Mouse (Mus musculus) spleen, postnatal 10 days (tissue): Measurements from ENCODE around the gene Phf14.
"Not testable (repeated sequence)": the region's sequence is repeated elsewhere in the genome, so short reads cannot be mapped to it uniquely, and the experiment has no call there.

Experiments used
- DNase-seq, 2 experiments: peaks; one replicate each; pipeline ENCODE4 v3.0.0; 2021 to 2022; ENCODE audit warnings: low spot score in 2 of 2

Phf14 gene

DNA sequence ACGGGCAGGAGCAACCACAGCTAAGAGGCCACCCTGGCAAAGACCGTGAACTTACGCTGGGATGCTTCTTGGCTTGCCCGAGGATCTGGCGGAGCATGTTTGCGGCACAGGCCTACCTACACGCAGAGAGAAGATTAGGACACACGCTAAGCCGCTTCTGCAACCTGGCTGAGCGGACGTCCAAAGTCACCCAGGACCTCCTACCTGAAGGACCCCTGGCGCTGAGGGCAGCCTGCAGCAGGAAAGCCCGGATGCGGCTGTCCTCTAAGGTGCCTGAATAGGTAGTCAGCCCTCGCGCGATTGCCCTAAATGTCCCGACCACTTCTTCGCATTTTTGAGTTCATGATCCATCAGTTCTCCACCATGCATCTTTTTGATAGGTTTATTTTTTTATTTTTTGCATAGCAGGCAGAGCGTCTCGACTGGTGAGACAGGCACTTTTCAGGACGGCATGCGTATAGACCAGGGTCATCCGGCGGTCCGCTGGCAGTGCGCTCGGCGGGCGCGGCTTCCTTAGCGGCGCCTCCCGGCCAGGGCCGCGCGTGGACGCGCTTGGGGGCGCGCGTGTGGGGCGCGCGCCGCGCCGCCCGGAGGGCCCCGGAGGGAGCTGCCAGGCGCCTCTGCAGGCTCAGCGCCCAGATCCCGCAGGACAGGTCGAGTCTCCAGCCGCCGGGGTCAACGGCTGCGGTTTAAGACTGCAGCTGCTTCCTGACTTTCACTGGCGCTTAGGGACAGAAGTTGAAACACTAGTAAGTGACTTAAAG is at the start of gene Phf14, which contains the start of gene Ndufa4:
Gene Phf14, plus strand, starts transcription at position 541 of the 764 bp plus-strand sequence.
Gene Ndufa4, minus strand, starts transcription at position 229 of the 764 bp plus-strand sequence.
- peak; percentile 92 for DNase-seq

DNA sequence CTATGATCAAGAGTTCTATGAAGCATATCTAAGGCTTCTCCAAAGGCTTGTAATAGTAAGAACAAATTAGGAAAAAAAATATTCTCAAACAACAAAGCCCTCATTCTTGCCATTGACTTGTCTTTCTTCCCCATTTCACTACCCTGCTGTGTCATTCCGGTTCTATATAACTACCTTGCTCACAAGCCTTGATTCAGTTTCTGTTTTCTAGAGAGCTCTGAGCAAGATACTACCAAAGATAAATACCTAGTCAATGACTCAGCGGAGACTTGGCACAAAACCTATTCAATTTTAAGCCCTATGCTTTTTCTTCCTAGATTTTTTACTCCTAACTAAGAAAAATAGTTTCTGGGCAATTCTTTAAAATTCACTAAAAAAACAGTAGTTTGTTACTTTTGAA is 32.2 kb upstream of the Phf14 start:
- not testable (repeated sequence) for DNase-seq

DNA sequence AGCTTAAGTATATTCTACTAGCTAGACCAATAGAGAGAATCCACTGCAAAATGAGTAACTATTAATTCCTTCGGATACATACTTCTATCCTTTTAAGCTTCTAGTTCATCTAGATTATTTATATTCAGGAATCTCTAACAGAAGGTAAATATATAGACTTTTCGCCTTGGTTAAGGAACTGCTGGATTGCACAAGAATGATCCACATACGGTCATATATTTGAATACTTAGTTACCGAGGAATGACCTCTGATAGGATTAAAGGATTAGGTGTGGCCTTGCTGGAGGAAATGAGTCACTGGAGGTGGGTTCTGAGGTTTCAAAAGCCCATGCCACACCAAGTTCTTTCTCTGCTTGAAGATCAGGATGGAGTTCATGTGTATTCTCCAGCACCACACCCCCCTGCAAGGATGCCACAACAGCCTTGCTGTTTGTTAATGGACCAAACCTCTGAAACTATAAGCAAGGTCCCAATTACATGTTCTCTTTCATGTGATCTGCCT is 6.7 kb upstream of the Phf14 start:
- DNase-seq = no peak

DNA sequence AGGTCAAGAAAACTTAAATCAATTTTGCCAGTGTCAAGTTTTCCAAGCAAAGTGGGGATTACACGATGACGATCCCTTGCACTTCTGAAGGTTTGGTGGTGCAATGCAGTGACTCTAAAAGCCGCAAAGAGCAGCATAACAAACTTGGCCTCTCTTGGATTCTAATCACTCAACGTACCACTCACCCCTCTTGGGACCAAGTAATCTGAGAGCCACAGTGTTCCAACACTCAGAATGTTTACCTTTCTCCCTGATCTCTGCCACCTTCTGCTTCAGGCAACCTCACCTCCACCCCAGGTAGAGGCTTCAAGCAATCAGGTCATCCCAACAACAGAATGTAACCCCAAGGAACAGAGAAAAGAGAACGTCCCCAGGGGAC is 730 bp upstream of the Phf14 start:
- DNase-seq = no peak

DNA sequence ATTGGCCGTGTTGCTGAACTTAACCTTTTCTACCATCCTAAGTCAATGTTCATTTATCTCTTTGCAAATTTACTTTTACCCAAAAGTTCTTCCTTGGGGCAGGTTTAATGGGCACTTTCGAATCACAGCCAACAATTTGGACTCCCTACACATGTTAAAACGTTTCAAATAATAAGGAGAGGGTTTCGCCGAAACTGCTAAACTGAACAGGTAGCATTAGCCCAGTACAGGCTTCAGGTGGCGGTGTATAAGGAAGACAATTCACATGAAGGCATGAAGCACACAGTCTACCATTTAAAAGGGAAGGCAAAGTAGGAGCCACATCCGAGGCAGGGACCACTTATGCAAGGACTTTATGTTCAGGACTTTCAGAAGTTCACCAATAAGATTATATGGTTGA is 561 bp downstream of the Phf14 start:
- no peak for DNase-seq

DNA sequence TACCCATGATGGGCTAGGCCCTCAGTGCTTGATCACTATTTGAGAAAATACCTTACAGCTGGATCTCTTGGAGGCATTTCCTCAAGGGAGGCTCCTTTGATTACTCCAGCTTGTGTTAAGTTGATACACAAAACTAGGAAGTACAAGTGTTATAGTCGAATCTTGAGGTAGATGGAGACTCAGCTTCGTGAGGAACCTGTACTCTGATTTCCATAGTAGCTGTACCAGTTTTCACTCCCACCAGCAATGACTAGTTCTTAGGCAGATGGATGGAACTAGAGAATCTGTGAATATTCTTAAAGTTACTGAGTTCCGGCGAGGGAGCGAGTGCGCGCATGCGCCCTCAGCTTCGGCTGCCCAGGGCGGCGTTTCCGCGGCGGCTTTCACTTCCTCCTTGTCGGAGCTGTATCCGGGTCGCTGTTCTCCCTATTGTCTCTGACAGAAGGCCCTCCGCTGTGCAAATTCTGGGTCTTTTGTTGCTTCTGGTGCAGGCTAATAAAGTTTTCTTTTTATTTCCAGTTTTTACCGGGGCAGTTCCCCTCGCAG is 18.0 kb downstream of the Phf14 start:
- DNase-seq = peak; percentile 75 to 90

DNA sequence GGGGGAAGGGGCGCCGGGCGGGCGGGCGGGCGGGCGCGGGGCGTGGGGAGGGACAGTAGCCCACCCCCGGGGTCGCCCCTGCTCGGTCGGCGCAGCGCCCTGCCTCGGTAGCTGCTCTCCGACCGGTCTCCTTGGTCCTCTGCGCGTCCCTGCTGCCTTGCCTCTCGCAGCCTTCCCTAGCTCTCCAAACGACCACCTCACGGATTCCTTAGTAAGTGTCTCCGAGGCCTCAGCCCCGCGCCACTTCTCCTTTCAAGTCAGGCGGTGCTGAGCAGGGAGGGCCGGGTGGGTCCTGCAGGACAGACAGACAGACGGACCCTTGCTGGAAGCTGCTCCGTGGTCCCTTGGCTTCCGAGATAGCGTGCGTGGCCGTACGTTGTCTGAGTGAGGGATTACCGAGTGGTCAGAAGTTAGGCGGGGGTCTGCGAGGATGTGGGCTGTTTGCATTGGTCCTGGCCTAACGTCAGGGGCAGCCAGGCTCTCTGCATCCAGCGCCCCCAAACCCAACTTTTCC is 18.5 kb downstream of the Phf14 start:
- peak in 1 of 2 experiments; percentile 66 for DNase-seq

DNA sequence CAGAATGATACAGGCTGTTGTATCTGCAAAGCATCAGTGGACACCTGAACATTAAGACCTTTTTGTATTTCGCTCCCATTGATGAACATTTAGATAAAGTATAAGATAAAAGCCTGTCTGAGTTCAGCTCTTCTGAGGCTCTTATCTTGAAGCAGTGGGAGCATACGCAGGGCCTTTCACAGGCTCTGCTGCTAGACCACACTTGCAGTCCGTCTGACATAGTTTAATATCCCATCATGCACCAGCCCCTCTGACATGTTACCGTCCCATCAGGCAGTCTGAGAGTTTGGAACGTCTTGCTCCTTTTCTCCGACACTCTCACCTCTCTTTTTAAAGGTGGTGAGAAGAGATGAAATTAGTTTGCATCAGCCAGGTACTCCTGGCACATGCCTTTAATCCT is 19.9 kb downstream of the Phf14 start:
- no peak for DNase-seq

DNA sequence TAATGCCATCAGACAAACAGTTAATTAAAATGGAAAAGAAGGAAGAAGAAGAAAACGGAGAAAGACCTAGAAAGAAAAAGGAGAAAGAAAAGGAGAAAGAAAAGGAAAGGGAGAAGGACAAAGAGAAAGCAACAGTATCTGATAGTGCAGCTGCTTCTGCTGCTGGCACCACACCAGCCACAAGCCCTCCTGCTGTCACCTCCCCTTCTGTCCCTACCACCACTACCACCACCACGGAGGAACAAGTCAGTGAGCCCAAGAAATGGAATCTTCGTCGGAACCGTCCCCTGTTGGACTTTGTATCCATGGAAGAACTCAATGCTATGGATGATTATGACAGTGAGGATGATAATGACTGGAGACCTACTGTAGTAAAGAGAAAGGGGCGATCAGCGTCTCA is 25.8 kb downstream of the Phf14 start:
- no peak for DNase-seq

DNA sequence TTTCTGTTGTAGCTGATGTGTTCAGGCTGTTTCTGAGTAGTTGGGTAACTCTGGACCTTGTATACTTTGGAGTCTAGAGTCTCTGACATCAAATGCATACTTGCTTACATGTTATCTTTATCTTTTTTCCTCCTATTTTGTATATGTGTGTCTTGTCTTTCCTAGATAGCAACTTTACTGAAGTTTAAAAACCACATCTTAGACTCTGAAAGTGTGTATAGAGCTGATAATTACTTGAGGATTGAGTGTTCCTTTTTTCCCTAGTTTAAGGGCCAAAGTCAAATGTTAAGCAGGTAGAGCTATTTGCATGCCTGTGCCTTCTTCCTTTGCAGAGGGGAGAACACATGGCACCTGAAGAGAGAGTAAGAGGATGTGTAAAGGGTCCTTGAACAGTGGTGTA is 33.3 kb downstream of the Phf14 start:
- DNase-seq = no peak

DNA sequence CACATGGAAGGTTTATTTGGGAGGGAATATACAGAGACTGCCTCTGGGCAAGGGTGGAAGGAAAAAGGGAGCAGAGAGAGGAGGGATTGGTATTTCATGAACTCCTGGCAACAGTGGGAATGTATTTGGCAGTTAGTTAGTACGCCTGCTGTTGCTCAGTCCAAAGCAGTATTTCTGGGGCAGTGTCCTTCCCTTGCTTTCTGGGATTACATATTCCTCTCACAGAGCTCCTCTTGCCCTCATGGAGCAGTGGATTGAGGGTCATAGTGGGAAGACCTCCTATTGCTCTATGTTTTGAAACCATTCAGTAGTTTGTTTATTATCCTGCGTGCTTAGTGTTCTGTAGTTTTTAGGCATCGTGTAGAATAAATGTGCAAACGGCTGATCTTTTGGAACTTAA is 34.5 kb downstream of the Phf14 start:
- no peak for DNase-seq

DNA sequence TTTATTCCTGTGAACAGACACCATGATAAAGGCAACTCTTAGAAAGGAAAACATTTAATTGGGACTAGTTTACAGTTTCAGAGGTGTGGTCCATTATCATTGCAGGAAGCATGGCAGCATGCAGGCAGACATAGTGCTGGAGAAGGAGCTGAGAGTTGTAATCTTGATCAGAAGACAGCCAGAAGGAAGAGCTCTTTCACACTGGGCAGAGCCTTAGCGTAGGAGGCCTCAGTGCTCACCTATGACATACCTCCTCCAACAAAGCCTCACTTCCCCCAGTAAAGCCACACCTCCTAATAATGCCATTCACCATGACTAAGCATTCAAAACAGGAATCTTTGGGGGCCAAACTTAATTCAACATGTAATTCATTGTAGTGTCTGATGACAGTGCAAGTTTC is 40.5 kb downstream of the Phf14 start:
- DNase-seq = no peak

DNA sequence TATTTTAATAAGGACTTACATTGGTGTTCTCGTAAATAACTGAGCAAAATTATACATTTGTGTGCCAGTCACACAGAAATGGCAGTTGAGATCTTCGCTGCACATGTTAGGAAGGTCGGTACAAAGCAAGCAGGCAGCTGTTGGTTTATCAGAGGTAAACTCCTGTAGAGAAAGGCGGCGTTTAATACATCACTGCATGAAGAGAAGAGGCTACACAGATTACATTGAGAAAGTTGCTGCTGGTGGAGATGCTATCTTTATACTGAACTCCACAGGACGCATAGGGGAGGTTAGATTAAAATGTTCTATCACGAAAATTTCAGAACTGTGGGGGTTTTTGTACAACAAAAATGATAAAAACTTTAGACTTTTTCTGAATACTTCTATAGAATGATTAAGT is 52.6 kb downstream of the Phf14 start:
- DNase-seq = no peak

DNA sequence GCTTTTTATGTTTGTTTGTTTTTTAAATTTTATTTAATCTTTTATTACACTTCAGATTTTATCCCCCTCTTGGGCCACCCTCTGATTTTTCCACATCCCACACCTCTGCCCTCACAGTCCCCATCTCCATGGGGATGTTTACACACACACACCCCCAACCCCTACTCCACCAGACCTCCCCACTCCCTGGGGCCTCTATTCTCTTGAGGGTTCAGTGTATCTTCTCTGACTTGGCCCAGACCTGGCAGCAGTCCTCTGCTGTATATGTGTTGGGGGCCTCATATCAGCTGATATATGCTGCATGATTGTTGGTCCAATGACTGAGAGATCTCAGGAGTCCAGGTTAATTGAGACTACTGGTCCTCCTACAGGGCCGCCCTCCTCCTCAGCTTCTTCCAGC is 86.2 kb downstream of the Phf14 start:
- no peak for DNase-seq

DNA sequence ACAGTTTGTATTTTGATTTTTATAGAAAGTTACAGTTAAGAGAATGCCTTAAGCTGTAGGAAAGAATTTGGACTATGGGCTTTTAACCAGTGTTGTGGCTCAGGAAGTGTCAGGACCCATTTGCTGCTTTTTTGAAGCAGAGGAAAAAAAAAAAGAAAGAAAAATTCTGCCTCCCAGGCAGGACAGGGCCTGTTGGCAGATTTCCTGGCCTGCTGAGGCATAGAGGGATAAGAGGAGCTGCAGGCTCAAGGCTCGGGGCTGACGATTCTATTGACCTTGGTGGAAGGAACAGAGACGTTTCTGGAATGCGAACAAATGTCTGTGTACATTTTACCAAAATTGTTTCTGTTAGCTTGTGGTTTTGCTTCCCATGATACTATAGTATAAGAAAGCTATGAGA is 91.0 kb downstream of the Phf14 start:
- no peak for DNase-seq

DNA sequence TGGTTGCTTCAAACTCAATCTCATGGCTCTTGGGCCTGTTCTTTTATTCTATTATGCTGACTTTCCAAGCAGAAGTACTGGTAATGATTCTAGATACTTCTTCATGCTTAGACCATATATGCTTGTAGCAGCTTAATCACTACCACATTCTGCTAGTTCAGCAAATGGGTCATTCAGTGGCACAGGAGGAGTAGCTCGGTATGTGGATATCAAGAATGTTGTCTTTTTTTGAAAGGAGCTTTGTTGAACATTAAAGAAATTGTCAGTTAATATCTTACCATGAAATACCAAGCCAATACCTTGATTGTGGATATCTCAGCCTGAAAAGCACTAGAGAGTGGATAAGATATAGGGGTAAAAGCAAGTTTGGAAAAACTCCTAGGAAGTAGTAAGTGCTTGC is 91.9 kb downstream of the Phf14 start:
- DNase-seq = no peak

DNA sequence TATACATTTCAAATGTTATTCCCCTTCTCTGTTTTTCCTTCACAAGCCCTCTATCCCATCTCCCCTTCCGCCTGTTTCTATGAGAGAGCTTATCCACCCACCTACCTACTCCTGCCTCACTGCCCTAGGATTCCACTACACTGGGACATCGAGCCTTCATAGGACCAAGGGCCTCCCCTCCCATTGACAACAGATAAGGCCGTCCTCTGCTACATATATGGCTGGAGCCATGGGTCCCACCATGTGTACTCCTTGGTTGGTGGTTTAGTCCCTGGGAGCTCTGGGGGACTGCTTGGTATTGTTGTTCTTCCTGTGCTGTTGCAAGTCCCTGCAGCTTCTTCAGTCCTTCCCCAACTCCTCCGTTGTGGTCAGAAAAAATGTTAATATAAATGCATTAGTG is 97.8 kb downstream of the Phf14 start:
- DNase-seq = no peak

DNA sequence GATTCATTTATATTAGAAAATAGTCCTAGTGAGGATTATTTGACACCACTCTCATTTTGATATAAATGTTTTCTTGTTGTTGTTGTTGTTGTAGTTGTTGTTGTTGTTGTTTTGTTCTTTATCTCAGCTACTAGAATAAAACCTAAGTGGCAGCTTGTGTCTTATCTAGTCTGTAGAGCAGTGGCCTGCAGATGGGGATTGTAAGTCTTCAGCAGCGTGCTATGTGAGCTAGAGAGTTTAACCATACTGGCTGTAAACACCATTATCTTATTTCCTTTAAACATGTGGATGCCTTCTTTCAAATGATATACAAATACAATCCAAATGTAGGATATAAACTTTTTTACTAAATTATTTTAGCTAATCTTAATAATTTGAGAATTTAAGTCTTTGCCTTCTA is 98.4 kb downstream of the Phf14 start:
- DNase-seq = no peak

DNA sequence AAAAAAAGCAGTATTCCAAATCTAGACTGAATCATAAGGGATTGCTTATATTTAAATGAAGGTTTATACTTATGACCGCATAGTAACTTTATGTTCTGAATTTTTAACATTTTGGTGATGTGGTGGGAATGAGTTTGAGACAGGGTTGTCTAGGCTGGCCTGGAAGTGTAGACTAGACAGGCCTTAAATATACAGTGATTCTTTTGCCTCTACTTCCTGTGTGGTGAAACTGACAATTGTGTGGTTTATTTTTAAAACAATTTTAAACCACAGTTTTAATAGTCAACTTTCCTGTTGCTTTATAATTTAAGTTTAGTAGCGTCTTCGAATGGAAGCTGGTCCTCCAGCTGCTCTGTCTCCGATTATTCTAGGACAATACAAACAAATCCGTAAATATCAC is 104.5 kb downstream of the Phf14 start:
- no peak for DNase-seq

DNA sequence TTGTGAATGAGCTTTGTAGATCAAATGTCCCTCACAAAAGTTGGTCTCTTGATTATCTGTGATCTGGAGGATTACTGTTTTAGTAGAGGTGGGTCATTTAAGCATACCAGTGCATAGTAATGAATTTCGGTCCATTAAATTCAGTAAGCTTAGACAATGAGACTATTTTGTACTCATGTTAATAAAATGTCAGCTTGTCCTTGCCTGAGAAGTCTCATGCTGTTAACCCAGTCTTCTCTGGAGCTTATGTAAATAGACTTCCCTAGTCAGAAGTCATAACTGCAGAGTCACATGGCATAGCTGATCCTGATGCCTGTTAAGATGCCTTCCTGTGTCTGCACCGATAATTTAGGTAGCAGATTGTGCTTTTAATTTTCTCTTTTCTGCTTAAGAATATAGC is 106.4 kb downstream of the Phf14 start:
- no peak for DNase-seq

DNA sequence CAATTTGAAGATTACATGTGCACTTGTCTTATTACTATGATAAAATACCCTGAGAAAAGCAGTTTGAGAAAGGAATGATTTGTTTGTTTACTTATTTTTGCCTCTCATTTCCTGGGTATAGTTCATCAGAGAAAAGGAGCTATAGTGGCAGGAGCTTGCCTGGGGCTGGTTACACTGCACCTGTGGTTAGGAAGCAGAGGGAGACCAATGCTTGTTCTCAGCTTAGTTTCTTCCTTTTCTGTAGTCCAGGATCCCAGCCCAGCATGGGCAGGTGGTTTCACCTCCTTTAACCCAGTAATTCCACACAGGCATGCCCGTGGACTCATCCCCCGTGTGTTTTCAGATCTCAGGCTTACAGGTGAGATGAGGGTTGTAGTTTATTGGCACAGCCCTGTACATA is 107.1 kb downstream of the Phf14 start:
- no peak for DNase-seq

DNA sequence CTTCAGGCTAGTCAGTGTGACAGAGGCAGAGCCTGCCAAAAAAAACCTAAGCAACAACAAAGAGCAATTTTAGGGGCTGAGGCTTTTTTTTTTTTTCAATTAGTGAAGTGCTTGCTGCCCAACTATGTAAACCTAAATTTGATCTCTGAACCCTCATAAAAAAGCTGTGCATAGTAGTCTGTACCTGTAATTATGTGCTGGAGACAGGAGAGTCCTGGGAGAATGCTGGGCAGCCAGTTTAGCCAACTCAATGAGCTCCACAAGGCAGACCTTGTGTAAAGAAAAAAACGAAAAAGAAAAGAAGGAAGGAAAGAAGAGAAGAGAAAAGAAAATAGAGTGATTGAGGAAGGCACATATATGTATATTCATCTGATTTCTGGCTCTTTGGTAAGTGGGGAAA is 112.1 kb downstream of the Phf14 start:
- no peak for DNase-seq

DNA sequence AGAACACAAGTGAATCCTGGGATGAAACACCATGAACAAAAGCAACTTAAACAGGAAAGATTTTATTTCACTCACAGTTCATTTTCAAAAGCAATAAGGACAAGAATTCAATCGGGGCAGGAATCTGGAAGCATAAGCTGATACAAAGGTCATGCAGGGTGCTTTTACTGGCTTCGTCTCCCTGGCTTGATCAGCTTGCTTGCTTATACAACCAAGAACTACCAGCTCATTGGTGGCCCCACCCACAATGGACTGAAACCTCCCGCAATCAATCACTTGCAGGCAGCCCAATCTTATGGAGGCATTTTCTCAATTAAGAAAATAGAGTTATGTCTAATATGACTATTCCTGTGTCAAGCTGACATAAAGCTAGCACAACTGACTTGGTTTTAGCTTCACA is 112.5 kb downstream of the Phf14 start:
- no peak for DNase-seq
